Mouse (Mus musculus) embryonic stem cell, embryonic (primary cell): Measurements from ENCODE around the gene Rab34.

Experiments
- CTCF ChIA-PET, 4 experiments: fragments of 300-600 bp in 2 of 4; fragments of 350-600 bp in 2 of 4; sonication (Branson Sonifier 250); formaldehyde crosslinking; loops; one replicate each; lab custom pipeline; 2022; ENCODE audit warnings: inconsistent platforms in 2 of 4; lab: Charles Lee
- POLR2A ChIA-PET, 4 experiments: fragments of 300-600 bp in 2 of 4; fragments of 350-600 bp in 2 of 4; sonication (Branson Sonifier 250); formaldehyde crosslinking; loops; one replicate each; lab custom pipeline; 2022; ENCODE audit warnings: antibody characterized with exemption in 4 of 4, inconsistent platforms in 1 of 4; lab: Charles Lee

The Rab34 gene

DNA sequence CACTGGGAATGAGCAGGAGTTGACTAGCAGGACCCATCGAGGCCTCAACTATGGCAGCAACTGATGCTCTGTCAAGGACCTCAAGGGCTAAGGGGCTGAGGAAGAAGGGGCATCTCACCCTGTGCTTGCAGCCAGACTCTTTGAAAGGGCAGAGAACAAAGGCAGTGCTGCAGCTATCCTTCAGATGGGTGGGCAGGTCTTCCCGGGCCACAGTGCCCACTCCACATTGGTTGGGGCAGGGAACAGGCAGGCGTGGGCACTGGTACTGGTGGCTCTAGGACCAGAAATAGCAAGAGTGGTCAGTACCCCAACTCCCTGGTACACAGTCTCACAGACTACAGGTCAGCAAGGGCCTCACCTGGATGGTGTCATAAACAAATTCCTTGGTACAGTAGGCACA lies 27.6 kb upstream of the Rab34 start:
- CTCF ChIA-PET: interaction anchor here (0.6 to 5.6 kb wide), 9 partner anchors 10 to 141 kb away, joined by 3 to 85 read pairs (median 8); partner anchors contain the start of genes Nek8 (in 1 of the 4) and Tlcd1 (in 1 of the 4)
- POLR2A ChIA-PET: interaction anchor here in 3 of 4 experiments (0.6 to 19.7 kb wide), 12 partner anchors 7 to 179 kb away, joined by 3 to 461 read pairs (median 5); partner anchors contain the start of genes Nek8 (in 2 of the 3), Rpl23a (in 2 of the 3), Tlcd1 (in 2 of the 3) and Phf12 (in 1 of the 3)

DNA sequence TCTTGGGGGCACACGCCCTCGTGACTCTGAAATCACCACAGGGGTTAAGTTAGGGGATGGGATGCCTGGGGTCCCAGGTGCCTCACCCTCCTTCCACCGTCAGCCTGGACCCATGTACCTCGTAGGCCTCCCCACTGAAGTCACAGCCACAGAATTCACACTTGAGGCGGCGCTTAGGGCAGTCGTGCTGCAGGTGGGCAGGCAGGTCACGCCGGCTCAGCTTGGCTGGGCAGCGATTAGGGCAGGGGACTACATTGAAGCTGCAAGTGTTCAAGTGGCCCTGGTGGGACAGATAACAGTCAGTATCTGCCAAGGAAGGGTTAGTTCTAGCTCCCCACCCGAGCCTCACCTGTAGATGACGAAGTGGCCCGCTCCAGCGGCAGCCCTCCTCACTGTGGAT lies 27.1 kb upstream of the Rab34 start:
- POLR2A ChIA-PET: interaction anchor here in 2 of 4 experiments (1.1 to 19.7 kb wide), 7 partner anchors 8 to 177 kb away, joined by 3 to 461 read pairs (median 5); partner anchors contain the start of genes Nek8 (in 2 of the 2), Rpl23a (in 2 of the 2), Tlcd1 (in 2 of the 2) and Eral1 (in 1 of the 2)
- CTCF ChIA-PET: interaction anchor here in 2 of 4 experiments (0.6 to 5.6 kb wide), 5 partner anchors 9 to 61 kb away, joined by 3 to 85 read pairs (median 4); no protein-coding TSS in a partner anchor

DNA sequence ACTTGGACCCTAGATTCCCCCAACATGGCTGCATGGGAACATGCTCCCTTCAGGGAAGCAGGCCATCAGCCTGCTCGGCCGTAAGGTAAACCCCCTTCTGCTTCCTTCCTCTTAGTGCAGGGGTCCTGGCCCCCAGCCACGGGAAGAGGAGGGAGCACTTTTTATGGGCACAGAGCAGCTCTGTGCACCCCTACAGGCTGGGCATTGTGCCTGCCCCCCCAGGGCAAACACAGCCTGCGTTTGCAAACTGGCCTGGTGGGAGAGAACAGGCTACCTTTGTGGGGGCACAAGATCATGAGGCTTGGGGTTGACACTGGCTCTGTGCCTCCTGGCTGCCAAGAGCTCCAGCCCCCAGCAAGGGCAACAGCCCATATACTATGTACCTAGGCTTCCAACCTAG lies 26.3 kb upstream of the Rab34 start:
- ChIA-PET CTCF (interaction anchor here in 2 of 4 experiments (1.0 to 5.6 kb wide), 3 partner anchors 9 to 16 kb away, joined by 3 to 85 read pairs (median 4); no protein-coding TSS in a partner anchor), POLR2A (interaction anchor here (0.7 to 19.7 kb wide), 12 partner anchors 9 to 178 kb away, joined by 3 to 461 read pairs (median 4); partner anchors contain the start of genes Rpl23a (in 3 of the 4), Nek8 (in 2 of the 4), Tlcd1 (in 2 of the 4) and Eral1 (in 1 of the 4))

DNA sequence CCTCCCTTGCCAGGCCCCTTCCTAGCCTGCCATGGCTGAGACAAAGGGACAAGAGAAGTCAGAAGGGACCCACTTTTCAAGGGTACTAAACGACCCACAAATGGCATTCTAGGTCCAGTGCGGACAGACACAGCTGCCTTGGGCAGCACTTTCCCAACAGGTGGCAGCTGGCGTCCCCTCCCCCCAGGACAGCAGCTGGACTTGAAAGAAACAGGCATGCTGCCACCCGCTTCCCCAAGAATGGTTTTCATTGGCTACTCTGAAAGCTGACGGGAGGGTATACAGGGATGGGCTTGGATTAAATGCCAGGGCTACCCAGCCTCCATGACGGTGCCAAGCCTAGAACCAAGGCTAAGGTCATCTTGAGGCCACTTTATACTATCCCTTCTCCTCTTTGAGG lies 25.7 kb upstream of the Rab34 start:
- ChIA-PET POLR2A (interaction anchor here in 3 of 4 experiments (1.2 to 19.7 kb wide), 12 partner anchors 9 to 178 kb away, joined by 3 to 461 read pairs (median 4); partner anchors contain the start of genes Rpl23a (in 3 of the 3), Nek8 (in 2 of the 3), Tlcd1 (in 2 of the 3) and Fam222b (in 1 of the 3)), CTCF (interaction anchor here in 3 of 4 experiments (1.1 to 5.6 kb wide), 5 partner anchors 8 to 178 kb away, joined by 3 to 85 read pairs (median 5); partner anchors contain the start of gene Dhrs13 (in 1 of the 3))

DNA sequence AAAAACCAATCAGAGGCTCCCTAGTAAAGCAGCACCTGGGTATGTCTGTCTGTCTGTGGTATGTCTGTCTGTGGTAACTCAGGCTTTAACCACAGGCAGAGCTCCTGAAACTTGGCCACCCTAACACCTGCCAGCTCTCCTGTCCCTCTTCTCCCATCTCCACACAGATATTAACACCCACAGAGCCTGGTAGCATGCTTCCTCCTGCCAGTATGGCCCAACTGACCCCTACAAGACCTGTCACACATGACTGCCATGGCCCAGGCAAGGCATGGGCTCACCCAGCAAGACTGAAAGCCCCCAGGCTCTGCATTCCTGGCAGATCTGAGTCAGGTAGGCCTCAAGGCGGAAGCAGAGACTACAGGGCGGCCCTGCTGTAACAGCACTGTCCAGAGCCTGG lies 25.2 kb upstream of the Rab34 start:
- ChIA-PET POLR2A (interaction anchor here in 3 of 4 experiments (0.6 to 19.7 kb wide), 33 partner anchors 8 to 424 kb away, joined by 3 to 461 read pairs (median 4); partner anchors contain the start of genes Nek8 (in 3 of the 3), Tlcd1 (in 3 of the 3), Rpl23a (in 2 of the 3) and Eral1 (in 1 of the 3)), CTCF (interaction anchor here (0.6 to 2.1 kb wide), 12 partner anchors 9 to 236 kb away, joined by 3 to 15 read pairs (median 4); partner anchors contain the start of genes Dhrs13 (in 1 of the 4) and Rpl23a (in 1 of the 4))

DNA sequence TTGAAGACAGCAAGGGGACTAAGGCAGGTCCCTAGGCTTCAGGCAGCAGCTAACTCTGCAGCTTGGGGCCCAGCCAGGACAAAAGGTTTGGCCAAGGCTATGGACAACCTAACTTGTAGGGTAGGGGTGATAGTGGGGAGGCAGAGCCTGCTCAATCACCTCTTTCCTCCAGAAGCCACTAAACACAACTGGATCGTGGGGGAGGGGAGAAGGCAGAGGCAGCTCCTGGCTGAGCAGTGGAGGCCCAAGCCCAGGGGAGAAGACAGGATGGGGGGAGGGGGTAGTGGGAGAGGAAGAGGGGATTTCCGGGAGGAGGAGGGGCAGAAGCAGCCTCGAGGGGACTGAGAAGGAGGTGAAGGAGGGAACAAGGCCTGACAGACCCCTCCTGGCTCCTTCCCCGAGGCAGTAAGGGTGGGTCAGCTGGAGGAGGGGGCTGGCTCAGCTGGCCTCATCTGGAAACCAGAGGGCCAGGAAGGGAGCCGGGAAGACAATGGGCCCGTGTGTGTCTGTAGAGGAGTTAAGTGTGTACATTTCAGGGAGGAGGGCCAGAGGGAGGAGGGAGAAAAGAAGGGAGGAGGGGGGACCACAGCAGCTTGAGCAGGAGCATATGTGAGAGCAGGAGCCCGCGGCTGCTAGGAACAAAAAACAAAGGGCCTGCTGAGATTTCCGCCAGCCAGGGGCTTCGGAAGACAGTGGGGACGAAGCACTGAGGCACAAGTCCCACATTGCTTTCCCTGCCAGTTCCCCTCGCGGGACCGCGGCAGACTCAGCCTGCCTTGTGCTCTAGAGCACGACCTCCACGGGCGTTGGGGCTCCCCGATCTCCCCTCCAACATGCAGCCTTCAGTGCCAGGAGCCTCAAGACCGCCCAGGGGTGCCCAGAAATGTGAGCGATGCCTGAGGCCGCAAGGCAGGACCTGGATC lies 24.3 kb upstream of the Rab34 start:
- POLR2A ChIA-PET: interaction anchor here (0.6 to 19.7 kb wide), 40 partner anchors 8 to 476 kb away, joined by 3 to 461 read pairs (median 4); partner anchors contain the start of genes Nek8 (in 3 of the 4), Tlcd1 (in 3 of the 4), Rpl23a (in 2 of the 4) and Eral1 (in 1 of the 4)

DNA sequence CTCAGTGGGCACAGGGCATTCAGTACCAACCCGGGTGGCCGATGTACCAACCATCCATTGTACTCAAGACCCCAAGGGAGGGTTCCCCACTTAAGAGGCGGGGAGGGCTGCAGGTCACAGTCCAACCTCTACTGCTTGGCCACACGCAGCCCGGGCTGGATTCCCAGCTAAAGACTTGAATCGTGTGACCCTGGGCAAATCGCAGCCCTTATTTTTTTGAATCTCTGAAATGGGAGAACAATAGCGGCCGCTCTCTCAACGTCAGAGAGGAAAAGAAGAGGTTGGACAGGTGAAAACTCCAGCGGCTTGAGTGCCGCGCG lies 23.7 kb upstream of the Rab34 start:
- ChIA-PET CTCF (interaction anchor here in 3 of 4 experiments (0.7 to 5.2 kb wide), 6 partner anchors 8 to 427 kb away, joined by 3 to 28 read pairs (median 5); partner anchors contain the start of genes Nek8 (in 1 of the 3) and Tlcd1 (in 1 of the 3)), POLR2A (interaction anchor here in 3 of 4 experiments (0.9 to 19.7 kb wide), 15 partner anchors 11 to 260 kb away, joined by 3 to 461 read pairs (median 5); partner anchors contain the start of genes Nek8 (in 2 of the 3), Rpl23a (in 2 of the 3), Tlcd1 (in 2 of the 3) and Eral1 (in 1 of the 3))

More for the DNA sequence above, 24.3 kb upstream of the Rab34 start:
- CTCF ChIA-PET: interaction anchor here (0.6 to 5.2 kb wide), 16 partner anchors 8 to 426 kb away, joined by 3 to 28 read pairs (median 4); partner anchors contain the start of genes Dhrs13 (in 1 of the 4), Nek8 (in 1 of the 4), Rpl23a (in 1 of the 4) and Tlcd1 (in 1 of the 4)

DNA sequence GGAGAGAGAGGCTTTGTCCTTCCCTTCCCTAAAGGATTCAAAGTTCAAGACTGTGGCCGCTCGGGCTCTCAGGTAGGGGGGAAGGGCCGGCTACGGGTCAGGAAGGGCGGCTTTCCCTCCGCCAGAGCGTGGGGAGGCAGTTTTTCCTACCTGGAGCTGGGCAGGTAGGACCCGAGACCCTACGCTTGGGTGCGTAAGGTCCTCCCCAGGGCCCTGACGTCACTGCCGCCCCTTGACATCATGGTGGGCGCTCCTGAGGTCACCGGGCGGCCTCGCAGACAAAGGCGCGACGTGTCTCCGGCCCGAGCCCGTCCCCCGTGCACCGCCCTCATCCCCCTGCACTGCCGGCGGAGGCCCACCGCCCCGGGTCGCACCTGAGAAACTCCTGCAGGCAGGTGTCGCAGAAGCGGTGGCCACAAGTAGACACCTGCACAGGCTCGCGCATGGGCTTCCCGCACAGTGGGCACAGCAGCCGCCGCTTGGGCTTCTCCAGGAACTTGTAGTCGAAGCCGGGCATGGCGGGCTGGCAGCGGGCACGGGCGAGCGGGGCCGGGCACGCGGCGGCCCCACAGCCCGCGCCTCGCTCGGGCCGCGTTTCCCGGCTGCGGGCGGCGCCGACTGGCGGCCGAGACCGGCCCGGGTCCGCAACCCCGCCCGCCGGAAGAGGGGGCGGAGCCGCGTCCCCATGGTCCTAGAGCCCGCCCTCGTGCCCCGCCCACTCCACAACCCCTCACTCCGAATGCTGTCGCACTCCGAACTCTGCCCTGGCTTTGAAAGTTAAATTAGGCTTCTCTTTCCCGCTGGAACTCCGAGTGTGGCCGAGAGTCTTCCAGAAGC lies 23.1 kb upstream of the Rab34 start, which contains the start of gene Traf4:
Traf4 (minus strand) TSS at position 666 of the 837 bp plus-strand sequence.
- POLR2A ChIA-PET: interaction anchor here in 3 of 4 experiments (0.6 to 19.7 kb wide), 25 partner anchors 12 to 261 kb away, joined by 3 to 461 read pairs (median 5); partner anchors contain the start of genes Rpl23a (in 3 of the 3), Nek8 (in 2 of the 3), Phf12 (in 2 of the 3) and Tlcd1 (in 2 of the 3)
- CTCF ChIA-PET: interaction anchor here in 1 of 4 experiments (1.5 to 5.2 kb wide), 2 partner anchors 12 to 184 kb away, joined by 4 to 28 read pairs; partner anchors contain the start of genes Nek8 and Tlcd1

DNA sequence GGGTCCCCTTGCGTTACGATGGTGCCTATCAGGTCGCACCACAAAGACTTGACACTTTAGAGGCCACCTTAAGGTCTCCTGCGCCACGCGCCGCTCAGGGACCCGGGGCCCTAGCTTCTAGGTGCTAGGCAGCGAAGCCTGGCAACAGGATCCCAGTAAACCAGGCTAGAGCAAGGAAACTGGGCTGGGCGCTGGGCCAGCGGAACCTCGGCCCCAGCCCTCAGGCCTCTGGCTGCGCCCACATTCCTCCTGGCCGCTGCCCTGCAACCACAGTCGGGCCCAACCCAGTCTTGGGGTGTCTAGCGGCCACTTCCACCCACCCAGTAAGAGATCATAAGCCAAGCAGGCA lies 22.5 kb upstream of the Rab34 start:
- ChIA-PET POLR2A (interaction anchor here in 3 of 4 experiments (0.6 to 19.7 kb wide), 43 partner anchors 8 to 335 kb away, joined by 3 to 461 read pairs (median 4); partner anchors contain the start of genes Rpl23a (in 3 of the 3), Nek8 (in 2 of the 3), Tlcd1 (in 2 of the 3) and Eral1 (in 1 of the 3)), CTCF (interaction anchor here in 1 of 4 experiments (1.0 to 5.2 kb wide), 3 partner anchors 11 to 184 kb away, joined by 3 to 28 read pairs (median 4); partner anchors contain the start of genes Nek8 and Tlcd1)

DNA sequence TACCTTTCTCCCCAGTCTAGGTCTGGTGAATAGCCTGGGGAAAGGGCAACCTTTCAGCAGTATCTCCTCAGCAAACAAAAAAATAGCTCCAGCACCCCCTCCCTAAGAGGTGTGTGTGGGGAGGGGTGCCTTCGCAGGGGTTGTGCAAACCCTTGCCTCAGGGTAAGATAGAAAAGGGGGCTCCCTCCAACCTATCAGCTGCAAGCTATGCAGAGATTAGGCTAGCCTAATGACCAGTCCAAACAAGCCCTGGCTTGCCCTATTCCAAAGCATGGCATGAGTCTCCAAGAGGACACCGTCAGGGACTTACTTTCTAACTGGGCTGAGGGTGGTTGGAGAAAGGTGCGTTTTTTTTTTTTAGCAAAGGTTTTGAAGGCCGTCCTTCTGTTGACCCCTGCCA lies 22.1 kb upstream of the Rab34 start:
- ChIA-PET CTCF (interaction anchor here in 2 of 4 experiments (0.6 to 5.2 kb wide), 9 partner anchors 10 to 192 kb away, joined by 3 to 28 read pairs (median 3); partner anchors contain the start of genes Nek8 (in 2 of the 2), Tlcd1 (in 2 of the 2) and 2610507B11Rik (in 1 of the 2)), POLR2A (interaction anchor here in 3 of 4 experiments (0.6 to 19.7 kb wide), 57 partner anchors 8 to 542 kb away, joined by 3 to 461 read pairs (median 4); partner anchors contain the start of genes Nek8 (in 3 of the 3), Rpl23a (in 3 of the 3), Tlcd1 (in 3 of the 3) and Eral1 (in 1 of the 3))

DNA sequence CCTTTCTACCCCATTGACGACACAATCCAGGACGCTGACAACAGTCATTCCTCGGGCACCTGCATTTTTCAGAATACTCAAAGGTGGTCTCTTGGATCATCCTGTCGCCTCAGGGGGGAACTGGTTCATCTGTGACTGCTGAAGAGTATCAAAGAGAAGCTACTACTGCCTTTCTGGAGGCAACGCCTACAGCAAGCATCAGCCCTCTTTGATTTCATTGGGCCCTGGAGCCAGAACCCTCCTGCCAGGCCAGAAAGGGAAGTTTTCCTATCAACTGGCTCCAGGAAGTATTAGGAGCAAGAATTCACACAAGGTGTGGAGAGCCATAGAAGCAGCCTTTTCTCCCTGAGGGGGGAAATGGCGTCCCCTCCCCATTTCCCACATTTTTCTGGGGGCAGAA lies 21.6 kb upstream of the Rab34 start:
- ChIA-PET CTCF (interaction anchor here in 2 of 4 experiments (0.6 to 5.2 kb wide), 11 partner anchors 10 to 213 kb away, joined by 3 to 28 read pairs (median 3); partner anchors contain the start of genes Nek8 (in 2 of the 2), Tlcd1 (in 2 of the 2) and 2610507B11Rik (in 1 of the 2)), POLR2A (interaction anchor here in 3 of 4 experiments (0.6 to 19.7 kb wide), 59 partner anchors 8 to 542 kb away, joined by 3 to 461 read pairs (median 4); partner anchors contain the start of genes Nek8 (in 3 of the 3), Rpl23a (in 3 of the 3), Tlcd1 (in 3 of the 3) and Eral1 (in 2 of the 3))

DNA sequence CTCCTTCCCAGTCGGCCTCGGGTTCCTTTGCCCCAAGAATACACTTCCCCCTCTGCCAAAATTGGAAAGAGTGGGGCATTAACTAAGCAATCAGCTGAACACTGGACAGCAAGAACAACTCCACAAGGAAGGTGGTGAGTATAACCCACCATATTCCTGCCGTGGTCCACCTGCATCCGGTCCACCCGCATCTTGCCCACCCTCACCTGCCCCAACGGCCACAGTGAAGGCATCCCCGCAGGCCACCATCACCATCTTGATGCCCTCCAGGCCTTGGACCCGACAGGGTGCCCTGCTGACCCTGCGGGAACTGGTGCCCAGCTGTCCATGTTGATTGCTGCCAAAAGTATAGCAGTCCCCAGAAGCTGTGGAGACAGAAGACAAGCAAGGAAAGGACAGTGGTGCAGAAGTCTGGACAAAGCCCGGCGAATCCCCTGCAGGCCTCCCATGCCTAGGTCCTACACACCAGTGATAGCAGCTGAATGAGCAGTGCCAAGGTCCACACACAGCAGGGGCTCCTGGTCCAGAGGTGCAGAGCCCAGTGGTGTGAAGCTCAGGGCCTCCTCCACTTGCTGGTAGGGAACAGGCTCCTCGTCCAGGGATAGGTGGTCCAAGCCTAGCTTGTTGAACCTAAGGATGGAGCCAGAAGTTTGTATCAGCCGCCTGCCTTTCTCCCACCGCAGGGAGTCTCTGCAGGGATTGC lies 20.8 kb upstream of the Rab34 start:
- ChIA-PET POLR2A (interaction anchor here (0.6 to 19.7 kb wide), 46 partner anchors 7 to 543 kb away, joined by 3 to 461 read pairs (median 4); partner anchors contain the start of genes Nek8 (in 3 of the 4), Rpl23a (in 3 of the 4), Tlcd1 (in 3 of the 4) and Eral1 (in 2 of the 4)), CTCF (interaction anchor here in 2 of 4 experiments (0.7 to 6.5 kb wide), 10 partner anchors 8 to 214 kb away, joined by 3 to 85 read pairs (median 3); partner anchors contain the start of genes Nek8 (in 2 of the 2), Tlcd1 (in 2 of the 2), 2610507B11Rik (in 1 of the 2) and Eral1 (in 1 of the 2))

DNA sequence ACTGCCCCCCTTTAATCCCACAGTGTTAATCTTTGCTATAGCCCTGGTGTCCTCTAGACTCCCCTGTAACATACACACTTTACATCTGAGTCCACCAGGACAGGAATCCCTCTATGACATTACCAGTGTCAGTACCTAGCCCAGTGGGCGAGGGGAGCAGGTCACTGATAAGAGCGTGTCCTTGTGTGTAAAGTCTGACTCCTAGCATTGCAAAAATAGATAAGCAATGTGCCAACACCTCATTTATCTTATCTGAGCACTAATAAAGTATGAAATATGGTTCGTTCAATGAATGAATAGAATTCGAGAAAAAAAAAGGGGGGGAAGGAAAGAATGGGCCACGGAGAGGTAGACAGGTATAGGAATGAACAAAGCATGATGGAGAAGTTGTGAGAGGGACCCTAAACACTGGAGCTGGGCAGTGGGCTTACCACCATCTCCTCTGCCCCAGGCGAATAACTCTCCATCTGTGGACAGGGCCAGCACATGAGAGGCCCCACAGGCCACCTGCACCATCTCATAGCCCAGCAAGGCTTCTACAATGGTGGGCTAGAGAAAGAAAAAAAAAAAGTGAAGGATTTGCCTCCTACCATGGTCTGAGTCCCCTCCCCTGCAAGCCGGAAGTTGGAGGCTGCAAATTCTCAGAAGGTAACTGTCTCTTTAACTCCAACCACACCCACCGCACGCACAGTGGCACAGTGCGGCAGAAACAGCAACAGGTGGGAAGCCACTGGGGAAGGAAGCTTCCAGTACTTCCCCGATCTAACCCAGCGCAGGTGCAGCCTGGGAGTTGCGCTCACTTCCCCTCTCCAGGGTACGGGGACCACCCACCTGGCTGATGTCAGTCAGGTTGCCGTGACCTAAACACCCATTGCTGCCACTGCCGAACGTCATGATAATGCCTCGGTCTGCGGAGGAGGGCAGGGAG lies 19.4 kb upstream of the Rab34 start:
- ChIA-PET CTCF (interaction anchor here in 3 of 4 experiments (0.5 to 6.5 kb wide), 7 partner anchors 8 to 257 kb away, joined by 3 to 85 read pairs (median 4); partner anchors contain the start of genes Eral1 (in 1 of the 3), Nek8 (in 1 of the 3) and Tlcd1 (in 1 of the 3)), POLR2A (interaction anchor here (0.5 to 19.7 kb wide), 24 partner anchors 9 to 187 kb away, joined by 3 to 461 read pairs (median 4); partner anchors contain the start of genes Nek8 (in 2 of the 4), Rpl23a (in 2 of the 4), Tlcd1 (in 2 of the 4) and Phf12 (in 1 of the 4))
